8 mouse cellular contexts compared by ENCODE assay signal in the genomic region with DNA sequence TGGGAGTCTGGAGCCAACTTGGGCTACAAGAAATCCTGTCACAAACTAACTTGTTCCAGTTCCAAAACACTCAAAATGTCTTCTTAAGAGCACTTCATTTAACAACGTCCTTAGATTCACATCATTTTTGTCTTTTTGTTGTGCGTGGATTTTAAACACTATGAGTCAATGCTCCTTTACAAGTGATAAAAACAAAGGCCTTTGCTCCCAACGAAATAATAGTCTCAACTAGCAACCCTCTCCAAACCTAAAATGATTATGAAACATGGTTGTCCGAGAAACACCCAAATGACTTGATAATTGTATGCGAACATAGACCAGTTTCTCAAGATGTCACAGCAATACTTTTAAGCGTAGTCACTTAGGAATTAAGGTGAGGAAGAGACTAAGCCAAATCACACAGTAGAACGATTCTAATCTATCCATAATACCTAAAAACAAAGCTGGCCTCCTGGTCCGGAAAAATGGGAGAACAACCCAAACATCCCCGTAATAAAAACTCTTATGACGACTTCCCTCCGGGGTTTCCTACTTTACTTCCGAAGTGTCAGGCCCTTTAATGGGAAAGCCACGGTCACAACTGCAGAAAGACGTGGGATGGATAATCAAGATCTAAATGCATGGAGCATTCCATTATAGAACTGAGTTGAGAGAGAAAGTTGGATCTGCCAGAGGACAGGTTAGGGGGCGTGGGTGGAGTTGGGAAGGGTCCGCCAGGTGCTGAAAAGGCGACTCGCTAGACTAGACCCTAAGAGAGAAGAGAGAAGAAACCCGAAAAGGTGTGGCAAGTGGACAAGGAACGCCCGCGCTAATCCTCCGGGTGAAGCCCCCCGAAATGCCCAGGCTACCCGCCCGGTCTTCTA. TPM values are rescaled to one million over a fixed set of nuclear protein-coding genes. Genes with fewer than 3 reads are reported as not detected.
DNase-seq lines count a peak whose midpoint lies in the region; ATAC-seq and TF ChIP-seq lines count a peak whose summit lies in the region.

No protein-coding gene starts in this region.

- H3K4me1 ChIP-seq in heart, adult 2 months (ENCODE audit: control insufficient read depth, insufficient read depth, low read length): no peaks in the 10 kb centered on the region
- peaks cover 8 to 31% of the 10 kb centered on the region in 2 experiments; a peak in 3 of 4 replicates for H3K4me1 ChIP-seq in CH12.LX (ENCODE audit: control insufficient read depth in 1 of 2, insufficient read depth in 2 of 2)
- H3K4me1 ChIP-seq in embryonic fibroblast, embryonic 13.5 days (ENCODE audit: control insufficient read depth, insufficient read depth, low read length): no peaks in the 10 kb centered on the region
- no peaks in the 10 kb centered on the region for H3K4me1 ChIP-seq in intestine, postnatal 0 days (replicated peaks; ENCODE audit: control insufficient read depth, insufficient read depth, low read length)
- H3K4me1 ChIP-seq in midbrain, postnatal 0 days (ENCODE audit: insufficient read depth, low read length): peaks cover 7% of the 10 kb centered on the region; the same call in 1 of the 2 replicates

- TF ChIP-seq POLR2A in heart, adult 2 months (IDR thresholded peaks at IDR 0.05; ENCODE audit: insufficient read depth, low read depth, low read length): no peak
- TF ChIP-seq POLR2A in CH12.LX (IDR thresholded peaks at IDR 0.05; ENCODE audit: low read depth, low read length): no peak
- TF ChIP-seq POLR2A in embryonic fibroblast, embryonic 13.5 days (IDR thresholded peaks at IDR 0.05; ENCODE audit: low read depth, low read length): no peak

- H3K27ac ChIP-seq in heart, adult 2 months: peak overlapping the region; percentile 88
- H3K27ac ChIP-seq in CH12.LX (ENCODE audit: insufficient read depth, low read depth): no peak overlapping the region
- peak overlapping the region; percentile 19; the same call in 1 of the 2 replicates for H3K27ac ChIP-seq in embryonic fibroblast, embryonic 13.5 days (ENCODE audit: insufficient read depth, low read length)
- peak overlapping the region; percentile 70 for H3K27ac ChIP-seq in intestine, postnatal 0 days (ENCODE audit: low read depth, low read length)
- H3K27ac ChIP-seq in midbrain, postnatal 0 days (ENCODE audit: low read depth, low read length): peak overlapping the region; percentile 72

- dilution Hi-C loops in CH12.LX (cut with MboI; ENCODE audit: extremely low pct_ligation_motif_present, extremely low pct_unique_long_range_greater_than_20kb, low sequenced_read_pairs): no loop called here

- intact Hi-C loops in heart, adult 2 months (cut with DNase I): no loop called here

- 7% methylated on average over 26 of the region's 26 CpGs for WGBS in heart, adult 2 months
- 8% methylated on average over 26 of the region's 26 CpGs for WGBS in intestine, postnatal 0 days
- WGBS in midbrain, postnatal 0 days: 12% methylated on average over 26 of the region's 26 CpGs

- ATAC-seq in intestine, postnatal 0 days: no peak; the same call in 1 of the 2 replicates
- ATAC-seq in midbrain, postnatal 0 days (ENCODE audit: low FRiP score): no peak

- peak overlapping the region; percentile 99 for H3K4me3 ChIP-seq in heart, adult 2 months
- peak overlapping the region; percentile 88 to 96 (median 92) for H3K4me3 ChIP-seq in CH12.LX (replicated peaks in 1 of 3; ENCODE audit: low read depth in 2 of 3, low read length in 2 of 3, poor library complexity in 1 of 3)
- H3K4me3 ChIP-seq in embryonic fibroblast, embryonic 13.5 days (ENCODE audit: insufficient read depth, low read length): peak overlapping the region; percentile 97
- H3K4me3 ChIP-seq in intestine, postnatal 0 days (ENCODE audit: low read depth, low read length): peak overlapping the region; percentile 97
- peak overlapping the region; percentile 93 for H3K4me3 ChIP-seq in midbrain, postnatal 0 days (ENCODE audit: low read depth, low read length)

- in situ Hi-C loops in CH12.LX (cut with MboI; ENCODE audit: low pct_ligation_motif_present, low pct_unique_long_range_greater_than_20kb, low sequenced_read_pairs): no loop called here

- no peaks in the 10 kb centered on the region for H3K36me3 ChIP-seq in heart, adult 2 months (ENCODE audit: control insufficient read depth, insufficient read depth, low read length)
- H3K36me3 ChIP-seq in CH12.LX (replicated peaks in 1 of 2; ENCODE audit: control insufficient read depth in 1 of 2, insufficient read depth in 1 of 2, low read length in 1 of 2): peaks cover 0 to 9% of the 10 kb centered on the region in 2 experiments
- H3K36me3 ChIP-seq in intestine, postnatal 0 days (ENCODE audit: control insufficient read depth, insufficient read depth): no peaks in the 10 kb centered on the region
- no peaks in the 10 kb centered on the region for H3K36me3 ChIP-seq in midbrain, postnatal 0 days (ENCODE audit: insufficient read depth, low read length)

- H3K4me2 ChIP-seq in CH12.LX (ENCODE audit: insufficient read depth, low read depth, poor library complexity, severe bottlenecking): peak overlapping the region; percentile 89
- peak overlapping the region; percentile 82 for H3K4me2 ChIP-seq in intestine, postnatal 0 days (replicated peaks; ENCODE audit: low read depth)
- peak overlapping the region; percentile 72 for H3K4me2 ChIP-seq in midbrain, postnatal 0 days (ENCODE audit: low read depth, low read length, poor library complexity, severe bottlenecking)

- peaks cover 4% of the 10 kb centered on the region for H3K9me3 ChIP-seq in CH12.LX (replicated peaks; ENCODE audit: low read length)
- H3K9me3 ChIP-seq in intestine, postnatal 0 days (ENCODE audit: control insufficient read depth): no peaks in the 10 kb centered on the region
- no peaks in the 10 kb centered on the region for H3K9me3 ChIP-seq in midbrain, postnatal 0 days (ENCODE audit: low read length)

- no peak for DNase-seq in heart, adult 2 months
- no peak for DNase-seq in heart, adult 11 months
- no peak for DNase-seq in CH12.LX (ENCODE audit: extremely low read depth)
- no peak for DNase-seq in midbrain, postnatal 0 days (ENCODE audit: low spot score)
- no peak for DNase-seq in gastrocnemius, postnatal 4 days (ENCODE audit: low spot score in 2 of 2)
- DNase-seq in cerebellum, adult 11 months: no peak

- peak overlapping the region; percentile 90 for H3K9ac ChIP-seq in heart, adult 2 months (ENCODE audit: low read depth, low read length)
- peak overlapping the region; percentile 74 for H3K9ac ChIP-seq in CH12.LX (ENCODE audit: insufficient read depth, low read depth)
- H3K9ac ChIP-seq in intestine, postnatal 0 days (ENCODE audit: low read depth, low read length): peak overlapping the region; percentile 89
- H3K9ac ChIP-seq in midbrain, postnatal 0 days (replicated peaks; ENCODE audit: low read length, poor library complexity, severe bottlenecking): peak overlapping the region; percentile 59

- TF ChIP-seq EP300 in heart, adult 2 months (IDR thresholded peaks at IDR 0.05; ENCODE audit: insufficient read depth, low read depth, low read length): no peak
- no peak for TF ChIP-seq EP300 in CH12.LX (IDR thresholded peaks at IDR 0.05; ENCODE audit: low read length)

- H3K79me2 ChIP-seq in heart, adult 2 months (replicated peaks; ENCODE audit: control insufficient read depth, insufficient read depth, low read length): peaks cover 7% of the 10 kb centered on the region
- peaks cover 4% of the 10 kb centered on the region for H3K79me2 ChIP-seq in CH12.LX (replicated peaks; ENCODE audit: control insufficient read depth, extremely low read depth, insufficient read depth, poor library complexity, severe bottlenecking)

- no peak for TF ChIP-seq RAD21 in CH12.LX (IDR thresholded peaks at IDR 0.05; ENCODE audit: low read depth, low read length)

- no peaks in the 10 kb centered on the region for H3K27me3 ChIP-seq in heart, adult 2 months (ENCODE audit: control insufficient read depth, insufficient read depth, low read length)
- H3K27me3 ChIP-seq in CH12.LX (replicated peaks): no peaks in the 10 kb centered on the region
- H3K27me3 ChIP-seq in intestine, postnatal 0 days (replicated peaks; ENCODE audit: control insufficient read depth, insufficient read depth, low read length): no peaks in the 10 kb centered on the region
- no peaks in the 10 kb centered on the region for H3K27me3 ChIP-seq in midbrain, postnatal 0 days (ENCODE audit: insufficient read depth, low read length)

- TF ChIP-seq CTCF in heart, adult 2 months (IDR thresholded peaks at IDR 0.05): no peak
- no peak for TF ChIP-seq CTCF in CH12.LX (conservative IDR thresholded peaks at IDR 0.05 in 1 of 2, IDR thresholded peaks at IDR 0.05 in 1 of 2; ENCODE audit: low read depth in 2 of 2, low read length in 2 of 2)
- no peak for TF ChIP-seq CTCF in embryonic fibroblast, embryonic 13.5 days (IDR thresholded peaks at IDR 0.05; ENCODE audit: borderline replicate concordance, insufficient read depth, low read length)
- TF ChIP-seq CTCF in intestine, postnatal 0 days (IDR thresholded peaks at IDR 0.05; ENCODE audit: low read depth): no peak
- no peak for TF ChIP-seq CTCF in midbrain, postnatal 0 days (IDR thresholded peaks at IDR 0.05)

RNA-seq across cellular contexts. Expression of a gene that starts 0.7 kb away (rescaled TPM):
- total RNA-seq in heart, adult 2 months (2021): 10 to 100 TPM in 1 of 2 experiments, 1 to 10 TPM in 1; 7.2 to 10.2 TPM
- 2.6 and 5.9 TPM in 2 replicates for polyA plus RNA-seq in heart, adult 2 months (2012; rRNA removed)
- total RNA-seq in CH12.LX (2012; rRNA removed): 10.8 and 11.2 TPM in 2 replicates
- total RNA-seq in CH12.LX (2014; rRNA removed): 24.4 and 25.8 TPM in 2 replicates
- 19.9 and 21.8 TPM in 2 replicates for polyA plus RNA-seq in CH12.LX (2012; ENCODE audit: insufficient read length, low read depth)
- 13.1 and 15.9 TPM in 2 replicates for polyA plus RNA-seq in embryonic fibroblast, embryonic 13.5 days (2011; ENCODE audit: insufficient read length, low read depth, missing spikeins)
- 11.7 and 12.9 TPM in 2 replicates for polyA plus RNA-seq in intestine, postnatal 0 days (2015; fragmentation: Nextera tagmentation; extraction: Ambion mirVana)
- total RNA-seq in midbrain, postnatal 0 days (2014; rRNA removed): 12.4 and 13.4 TPM in 2 replicates
- 7.6 and 8.0 TPM in 2 replicates for polyA plus RNA-seq in midbrain, postnatal 0 days (2015; fragmentation: Nextera tagmentation; extraction: Ambion mirVana)
- 1 to 10 TPM; 7.0 to 7.6 TPM for total RNA-seq in gastrocnemius, postnatal 4 days (2021)

RNA-seq across cellular contexts. Expression of a gene that starts 18.5 kb away (rescaled TPM):
- 10 to 100 TPM; 12.3 to 13.3 TPM for total RNA-seq in heart, adult 2 months (2021)
- 3.7 and 7.0 TPM in 2 replicates for polyA plus RNA-seq in heart, adult 2 months (2012; rRNA removed)
- total RNA-seq in CH12.LX (2012; rRNA removed) (32.7 and 38.1 TPM in 2 replicates), CH12.LX (2014; rRNA removed) (42.0 and 45.5 TPM in 2 replicates)
- 34.6 and 36.1 TPM in 2 replicates for polyA plus RNA-seq in CH12.LX (2012; ENCODE audit: insufficient read length, low read depth)
- polyA plus RNA-seq in embryonic fibroblast, embryonic 13.5 days (2011; ENCODE audit: insufficient read length, low read depth, missing spikeins): 32.7 and 35.5 TPM in 2 replicates
- 12.4 and 12.7 TPM in 2 replicates for polyA plus RNA-seq in intestine, postnatal 0 days (2015; fragmentation: Nextera tagmentation; extraction: Ambion mirVana)
- 28.0 and 28.5 TPM in 2 replicates for total RNA-seq in midbrain, postnatal 0 days (2014; rRNA removed)
- polyA plus RNA-seq in midbrain, postnatal 0 days (2015; fragmentation: Nextera tagmentation; extraction: Ambion mirVana): 25.2 and 25.5 TPM in 2 replicates
- 10 to 100 TPM; 16.2 to 19.1 TPM for total RNA-seq in gastrocnemius, postnatal 4 days (2021)

RNA-seq across cellular contexts. Expression of a gene that starts 44.2 kb away (rescaled TPM):
- total RNA-seq in heart, adult 2 months (2021): 10 to 100 TPM; 36.6 to 40.0 TPM
- 4.7 and 9.5 TPM in 2 replicates for polyA plus RNA-seq in heart, adult 2 months (2012; rRNA removed)
- total RNA-seq in CH12.LX (2012; rRNA removed): 12.8 and 13.3 TPM in 2 replicates
- total RNA-seq in CH12.LX (2014; rRNA removed): 5.1 and 5.5 TPM in 2 replicates
- polyA plus RNA-seq in CH12.LX (2012; ENCODE audit: insufficient read length, low read depth): 8.0 and 10.4 TPM in 2 replicates
- 35.3 and 35.6 TPM in 2 replicates for polyA plus RNA-seq in embryonic fibroblast, embryonic 13.5 days (2011; ENCODE audit: insufficient read length, low read depth, missing spikeins)
- 42.9 and 54.8 TPM in 2 replicates for polyA plus RNA-seq in intestine, postnatal 0 days (2015; fragmentation: Nextera tagmentation; extraction: Ambion mirVana)
- total RNA-seq in midbrain, postnatal 0 days (2014; rRNA removed): 21.5 and 24.8 TPM in 2 replicates
- 21.4 and 26.3 TPM in 2 replicates for polyA plus RNA-seq in midbrain, postnatal 0 days (2015; fragmentation: Nextera tagmentation; extraction: Ambion mirVana)
- total RNA-seq in gastrocnemius, postnatal 4 days (2021): 10 to 100 TPM; 29.4 to 31.4 TPM
